Mouse (Mus musculus) ES-E14 (cell line): ENCODE results near the gene Vmn1r41.

ENCODE experiments used
- HCFC1 ChIP-seq: IDR thresholded peaks from 2 replicates; pipeline ENCODE4 v1.6.1; 2012; ENCODE audit warnings: low read length, inconsistent platforms, borderline replicate concordance; ENCODE audit not compliant: insufficient read depth
- ZC3H11A ChIP-seq: IDR thresholded peaks from 2 replicates; pipeline ENCODE4 v1.6.1; 2012; ENCODE audit warnings: low read depth, mild to moderate bottlenecking, inconsistent platforms, low read length, borderline replicate concordance
- ZNF384 ChIP-seq: IDR thresholded peaks from 2 replicates; pipeline ENCODE4 v1.6.1; 2012; ENCODE audit warnings: low read depth, low read length, inconsistent platforms

DNA sequence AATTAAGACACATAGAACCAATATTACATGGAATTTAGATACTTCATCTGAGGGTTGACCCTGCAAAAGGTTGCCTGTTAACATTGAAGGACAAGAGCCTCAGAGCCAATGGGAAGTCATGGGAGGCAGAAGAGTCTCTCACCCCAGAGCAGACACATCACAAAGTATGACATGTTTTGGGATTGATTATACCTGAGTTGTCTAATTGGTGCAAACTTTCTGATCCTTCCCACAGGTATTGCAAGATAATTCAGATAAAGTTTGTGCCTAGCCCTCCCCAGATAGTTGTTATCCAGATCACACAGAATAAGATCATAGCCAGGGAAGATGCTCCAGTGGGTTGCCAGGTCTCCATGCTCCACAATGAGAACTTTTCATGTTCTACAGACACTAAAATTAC is at the start of gene Vmn1r41:
- TF ChIP-seq HCFC1 (no peak), ZNF384 (no peak), ZC3H11A (no peak)
